Mouse (Mus musculus) c-Kit-positive CD71-negative TER-119-negative erythroid progenitor cells, embryonic 14.5 days (primary cell): Measurements from ENCODE around the gene Duox1.

Experiments used
- DNase-seq: peaks from one replicate; pipeline ENCODE4 v3.0.0-alpha.2; 2013; ENCODE audit warnings: low read depth

Duox1 gene

GRCm38 (mm10) chr2:122355389-122355788, 39.9 kb downstream of the Duox1 start:
- no peak for DNase-seq

GRCm38 (mm10) chr2:122356187-122356586, 40.7 kb downstream of the Duox1 start:
- DNase-seq, result no peak

GRCm38 (mm10) chr2:122360310-122360709, 44.8 kb downstream of the Duox1 start:
- DNase-seq, result no peak

DNA sequence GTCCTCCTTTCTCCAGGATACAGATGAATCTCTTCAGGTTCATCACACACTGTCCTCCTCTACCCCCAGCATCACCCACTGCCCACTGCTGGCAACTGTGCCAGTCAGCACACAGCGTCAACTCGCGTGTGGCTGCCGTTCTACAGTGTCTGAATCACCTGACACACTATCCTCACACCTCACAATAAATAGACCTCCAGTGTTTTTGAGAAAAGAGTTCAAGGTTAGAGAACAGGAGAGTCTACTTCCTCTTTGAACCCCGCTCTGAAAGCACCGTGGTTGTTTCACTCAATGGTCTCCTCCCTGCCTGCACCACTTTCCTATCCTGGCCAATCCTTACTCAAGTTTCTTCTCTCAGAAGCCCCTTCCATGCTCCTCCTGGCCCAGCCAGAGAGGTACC, 45.7 kb downstream of the Duox1 start:
- DNase-seq, result no peak

GRCm38 (mm10) chr2:122361868-122362621, 46.6 kb downstream of the Duox1 start:
- no peak for DNase-seq

- DNase-seq, result no peak
Measured at GRCm38 (mm10) chr2:122362622-122363523, 47.4 kb downstream of the Duox1 start.

GRCm38 (mm10) chr2:122364352-122364944, 49.0 kb downstream of the Duox1 start:
- no peak for DNase-seq

GRCm38 (mm10) chr2:122365244-122365866, 49.9 kb downstream of the Duox1 start:
- DNase-seq, result no peak

DNA sequence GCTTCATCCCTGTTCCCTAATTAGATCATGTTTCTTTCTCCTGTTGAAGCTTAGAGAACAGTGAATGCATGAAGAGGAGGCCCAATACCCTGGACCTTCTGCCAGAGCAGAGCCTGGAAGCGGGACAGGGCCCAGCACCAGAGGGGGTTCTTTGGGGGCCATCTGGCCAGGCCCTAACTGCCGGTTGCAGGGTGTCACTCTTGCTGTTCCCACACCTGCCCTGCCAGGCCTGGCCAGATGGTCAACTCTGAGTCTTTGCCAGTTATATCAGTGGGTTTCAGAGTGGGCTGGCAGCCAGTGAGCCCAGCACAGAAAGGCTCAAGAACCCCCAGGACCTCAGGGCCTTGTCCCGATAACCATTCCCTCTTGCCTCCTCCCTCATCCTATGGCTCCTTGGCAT, 50.6 kb downstream of the Duox1 start:
- DNase-seq, result no peak

DNA sequence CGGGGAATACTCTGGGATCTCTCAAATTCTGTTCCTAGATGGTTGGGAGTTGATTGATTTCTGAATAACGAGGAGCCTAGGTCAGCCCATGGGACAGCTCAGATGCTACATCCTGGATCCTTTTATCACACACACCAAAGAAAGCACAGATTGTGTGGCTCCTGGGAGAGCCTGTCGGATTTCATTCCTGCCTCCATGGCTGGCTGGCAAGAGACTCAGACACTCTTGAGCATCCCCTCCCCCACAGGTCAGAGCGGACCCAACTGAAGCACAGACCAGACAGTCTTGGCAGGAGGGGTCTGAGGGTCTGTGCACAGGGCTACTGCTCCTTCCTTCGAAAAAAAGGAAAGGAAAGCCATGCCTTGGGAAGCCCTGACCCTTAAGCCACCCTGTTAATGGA, 51.2 kb downstream of the Duox1 start:
- no peak for DNase-seq

GRCm38 (mm10) chr2:122367181-122367580, 51.7 kb downstream of the Duox1 start:
- DNase-seq, result no peak

DNA sequence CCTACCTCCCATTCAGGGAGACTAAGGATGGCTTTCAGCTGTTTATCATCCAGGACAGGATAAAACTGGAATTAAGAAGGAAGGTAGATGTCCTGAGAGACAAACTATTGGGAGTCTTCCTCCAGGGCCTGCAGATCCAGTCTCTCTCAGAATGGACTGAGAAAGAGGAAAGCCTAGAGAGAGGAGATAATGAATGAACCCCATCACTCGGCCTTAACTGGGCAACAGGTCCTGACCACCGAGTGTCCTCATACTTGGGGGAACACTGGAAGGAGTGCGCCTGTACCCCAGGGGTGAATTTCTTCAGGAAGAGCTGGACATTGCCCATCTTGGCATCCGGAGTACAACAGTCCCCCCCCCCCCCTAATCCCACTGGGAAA, 52.2 kb downstream of the Duox1 start:
- DNase-seq, result no peak

GRCm38 (mm10) chr2:122368081-122368971, 52.9 kb downstream of the Duox1 start:
- DNase-seq, result no peak

DNA sequence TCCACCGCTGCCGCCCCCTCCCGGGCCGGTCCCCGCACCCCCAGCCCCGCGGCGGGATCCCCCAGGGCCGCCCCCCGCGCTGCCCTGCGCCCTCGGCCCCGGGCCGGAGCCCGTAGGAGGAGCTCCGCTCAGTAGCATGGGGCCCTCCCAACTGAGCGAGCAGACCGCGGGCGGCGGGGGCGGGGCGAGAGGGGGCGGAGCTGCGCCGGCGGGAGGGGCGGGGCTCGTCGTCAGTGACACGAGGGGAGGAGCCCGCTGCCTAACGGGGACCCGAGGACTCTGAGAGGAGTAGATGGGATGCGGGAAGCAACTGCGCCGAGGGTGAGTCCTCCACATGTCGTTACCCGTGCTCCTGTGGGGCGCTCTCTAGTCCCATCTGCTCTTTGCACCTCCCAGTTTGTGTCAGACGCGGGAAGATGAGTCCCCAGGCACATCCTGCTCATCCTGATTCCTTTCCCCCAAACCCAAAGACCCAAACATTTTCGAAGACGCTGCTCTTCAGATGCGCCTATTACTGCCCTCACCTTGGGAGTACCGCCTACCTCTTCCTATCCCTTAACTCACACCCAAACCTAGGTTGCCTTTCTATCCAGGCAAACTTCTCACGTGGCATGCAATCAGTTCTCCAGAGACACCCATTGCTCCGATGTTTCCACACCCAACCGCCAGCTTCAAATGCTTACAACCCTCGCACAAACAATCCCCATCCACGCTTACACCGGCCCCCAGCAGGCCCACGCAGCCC, 53.7 kb downstream of the Duox1 start, which contains the start of gene Shf:
Gene Shf (minus strand): TSS at position 168 of the 745 bp plus-strand sequence.
- DNase-seq, result peak; percentile 68

- no peak for DNase-seq
Measured at GRCm38 (mm10) chr2:122370101-122370750, 54.8 kb downstream of the Duox1 start.

DNA sequence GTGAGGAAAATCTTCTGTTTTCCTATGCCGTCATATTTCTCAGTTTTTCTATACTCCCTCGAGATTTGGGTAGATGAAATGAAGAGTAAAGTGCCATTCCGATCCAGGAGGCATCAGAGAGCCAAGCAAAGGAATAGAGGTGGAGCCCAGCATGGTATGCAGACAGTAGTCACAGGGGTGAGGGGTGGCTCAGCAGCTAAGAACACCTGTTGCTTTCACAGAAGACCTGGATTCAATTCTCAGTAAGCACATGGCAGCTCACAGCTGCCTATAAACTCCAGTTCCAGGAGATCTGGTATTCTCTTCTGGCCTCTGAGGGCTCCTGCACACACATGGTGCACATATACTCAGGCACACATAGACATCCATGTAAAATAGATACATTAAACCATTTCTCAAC, 56.6 kb downstream of the Duox1 start:
- no peak for DNase-seq

DNA sequence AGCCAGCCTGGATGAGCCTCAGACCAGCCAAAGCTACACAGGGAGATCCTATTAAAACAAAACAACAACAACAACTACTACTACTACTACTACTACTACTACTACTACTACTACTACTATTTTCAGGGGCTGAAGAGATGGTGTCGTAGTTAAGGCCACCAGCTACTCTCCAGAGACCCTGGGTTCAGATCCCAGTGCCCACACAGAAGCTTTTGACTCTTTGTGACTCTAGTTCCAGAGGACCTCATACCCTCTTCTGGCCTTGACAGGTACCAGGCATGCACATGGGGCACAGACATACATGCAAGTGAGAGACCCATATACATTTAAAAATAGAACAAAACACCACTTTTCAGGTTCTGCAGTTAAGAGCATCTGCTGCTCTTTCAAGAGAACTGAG, 57.1 kb downstream of the Duox1 start:
- no peak for DNase-seq

DNA sequence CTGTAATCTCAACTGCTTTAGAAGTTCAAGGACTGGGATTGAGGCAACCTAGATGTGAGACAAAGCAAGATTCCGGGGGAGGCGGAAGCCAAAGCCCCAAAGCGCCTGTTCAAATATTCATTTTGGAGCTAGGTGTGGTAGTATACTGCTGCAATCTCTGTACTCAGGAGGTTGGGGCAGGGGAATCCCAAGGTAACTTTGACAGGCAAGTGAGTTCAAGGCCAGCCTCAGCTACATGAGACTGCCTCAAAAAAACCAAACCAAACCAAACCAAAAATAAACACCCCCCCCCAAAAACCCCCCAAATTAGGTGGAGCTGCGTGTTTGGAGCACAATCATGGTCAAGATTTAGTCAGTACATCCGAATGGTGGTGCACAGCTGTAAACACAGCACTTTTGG, 58.5 kb downstream of the Duox1 start:
- DNase-seq, result no peak

DNA sequence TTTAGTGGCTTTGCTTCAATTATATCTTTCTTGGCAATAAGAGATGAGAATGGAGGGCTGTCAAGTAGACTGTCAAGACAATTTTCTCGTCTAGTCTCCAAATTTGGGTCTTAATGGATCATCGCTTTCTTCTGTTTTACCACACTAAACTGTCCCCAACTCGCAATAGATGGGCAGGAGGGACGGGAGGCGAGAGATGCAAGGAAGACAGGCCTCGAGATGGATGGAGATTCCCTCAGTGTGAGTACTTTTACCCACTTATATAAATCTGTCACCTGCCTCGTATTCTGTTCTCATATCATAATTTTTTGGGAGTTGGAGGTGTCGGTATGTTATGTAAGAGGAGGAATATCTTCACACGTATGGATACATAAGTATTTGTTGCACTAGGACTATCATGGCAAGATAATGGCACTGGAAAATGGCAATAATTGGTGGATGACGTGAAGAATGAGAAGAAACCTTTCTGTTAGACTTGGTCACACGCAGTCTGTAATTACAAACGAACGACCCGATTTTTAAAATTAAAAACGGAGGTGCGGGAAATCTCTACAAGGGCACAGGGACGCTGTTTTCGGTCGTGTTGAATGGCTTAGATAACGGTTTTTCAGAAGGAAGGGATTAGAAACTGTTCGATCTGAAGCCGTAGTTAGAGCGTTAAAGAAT, 59.3 kb downstream of the Duox1 start:
- DNase-seq, result no peak
